Mouse (Mus musculus): Measurements from ENCODE around the gene Cldn4. TPM values are rescaled to one million over a fixed set of nuclear protein-coding genes. Genes with fewer than 3 reads are reported as not detected.
"Not testable (repeated sequence)": the region's sequence is repeated elsewhere in the genome, so short reads cannot be mapped to it uniquely, and the experiment has no call there.

Cldn4 gene
- polyA plus RNA-seq, 1 experiment, result 18.9 TPM

DNA sequence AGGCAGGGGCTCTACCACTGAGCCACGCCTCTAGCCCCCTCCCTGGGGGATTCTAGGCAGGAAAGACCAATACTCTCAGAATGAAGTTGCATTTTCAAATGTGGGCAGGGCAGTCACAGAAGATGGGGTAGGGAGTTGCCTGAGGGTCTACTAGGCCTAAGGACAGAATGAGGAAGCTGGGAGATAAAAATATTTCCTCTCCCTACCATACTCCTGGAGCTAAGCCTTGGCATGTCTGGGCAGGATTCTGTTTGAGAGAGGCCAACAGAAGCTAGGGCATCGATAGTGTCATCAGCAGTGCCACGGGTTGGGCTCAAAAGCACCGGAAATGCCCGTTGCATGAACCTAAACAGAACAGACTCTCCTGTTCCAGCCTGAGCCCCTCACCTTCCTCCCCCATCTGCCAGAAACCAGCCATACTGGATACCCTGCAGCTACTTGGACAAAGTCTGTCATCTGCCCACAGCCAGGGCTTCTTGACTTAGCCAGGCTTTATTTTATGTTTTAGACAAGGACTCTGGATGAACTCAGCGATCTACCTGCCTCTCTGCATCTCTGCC lies 10.0 kb downstream of the Cldn4 start:
- Histone ChIP-seq H3K4me1 (ENCODE audit: control insufficient read depth, insufficient read depth, low read length) (no peaks in the 10 kb centered on the region), H3K4me3 (replicated peaks; ENCODE audit: extremely low read depth, low read depth, low read length) (no peak overlapping the region)
- no peak for TF ChIP-seq CTCF (IDR thresholded peaks at IDR 0.05; ENCODE audit: insufficient read depth, low read length)
- TF ChIP-seq POLR2A (IDR thresholded peaks at IDR 0.05; ENCODE audit: borderline replicate concordance, extremely low read depth, low read depth, low read length), result no peak
- no peak for DNase-seq
- WGBS, result 72% methylated on average over 6 of the region's 6 CpGs

DNA sequence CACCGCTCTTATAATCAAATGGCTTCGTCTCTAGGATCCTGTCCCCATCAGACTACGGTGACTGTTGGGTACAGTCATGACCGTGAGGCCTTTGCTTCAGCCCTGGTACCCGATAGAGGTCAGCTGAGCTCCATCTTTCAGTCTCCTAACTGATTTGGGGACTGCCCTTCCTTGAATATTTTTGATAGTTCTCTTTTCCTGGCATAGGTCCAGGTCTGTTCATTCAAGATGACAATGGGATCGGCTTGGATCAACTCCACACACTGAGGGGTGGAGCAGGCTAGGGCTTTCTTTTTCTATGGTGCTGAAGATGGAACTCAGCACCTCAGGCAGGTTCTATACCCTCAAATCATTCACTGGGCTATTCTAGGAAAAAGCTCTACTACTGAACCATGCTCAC lies 10.7 kb downstream of the Cldn4 start:
- H3K4me3 ChIP-seq (replicated peaks; ENCODE audit: extremely low read depth, low read depth, low read length), result no peak overlapping the region
- WGBS, result 74% methylated on average over 6 of the region's 6 CpGs
- no peak for DNase-seq
- TF ChIP-seq CTCF (IDR thresholded peaks at IDR 0.05; ENCODE audit: insufficient read depth, low read length) (no peak), POLR2A (IDR thresholded peaks at IDR 0.05; ENCODE audit: borderline replicate concordance, extremely low read depth, low read depth, low read length) (no peak)
- no peaks in the 10 kb centered on the region for H3K4me1 ChIP-seq (ENCODE audit: control insufficient read depth, insufficient read depth, low read length)

DNA sequence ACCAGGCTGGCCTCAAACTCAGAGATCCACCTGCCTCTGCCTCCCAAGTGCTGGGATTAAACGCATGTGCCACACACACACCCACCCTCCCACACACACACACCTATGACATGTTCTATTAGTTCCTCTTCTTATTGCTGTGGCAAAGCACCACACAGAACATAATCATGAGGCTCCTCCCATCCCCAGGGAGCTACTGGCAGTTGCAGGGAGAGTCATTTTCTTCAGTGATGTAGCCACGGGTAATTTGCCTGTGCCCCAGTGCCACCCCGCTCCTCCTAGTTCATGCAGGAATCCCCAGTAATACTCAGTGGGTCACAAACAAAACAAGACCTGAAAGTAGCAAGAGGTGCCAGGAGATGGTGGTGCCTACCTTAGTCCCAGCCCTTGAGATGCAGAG lies 12.1 kb downstream of the Cldn4 start:
- WGBS, result 81% methylated on average over 3 of the region's 3 CpGs
- Histone ChIP-seq H3K4me1 (ENCODE audit: control insufficient read depth, insufficient read depth, low read length) (no peaks in the 10 kb centered on the region), H3K4me3 (replicated peaks; ENCODE audit: extremely low read depth, low read depth, low read length) (no peak overlapping the region)
- no peak for TF ChIP-seq CTCF (IDR thresholded peaks at IDR 0.05; ENCODE audit: insufficient read depth, low read length)
- TF ChIP-seq POLR2A (IDR thresholded peaks at IDR 0.05; ENCODE audit: borderline replicate concordance, extremely low read depth, low read depth, low read length), result no peak
- no peak for DNase-seq

DNA sequence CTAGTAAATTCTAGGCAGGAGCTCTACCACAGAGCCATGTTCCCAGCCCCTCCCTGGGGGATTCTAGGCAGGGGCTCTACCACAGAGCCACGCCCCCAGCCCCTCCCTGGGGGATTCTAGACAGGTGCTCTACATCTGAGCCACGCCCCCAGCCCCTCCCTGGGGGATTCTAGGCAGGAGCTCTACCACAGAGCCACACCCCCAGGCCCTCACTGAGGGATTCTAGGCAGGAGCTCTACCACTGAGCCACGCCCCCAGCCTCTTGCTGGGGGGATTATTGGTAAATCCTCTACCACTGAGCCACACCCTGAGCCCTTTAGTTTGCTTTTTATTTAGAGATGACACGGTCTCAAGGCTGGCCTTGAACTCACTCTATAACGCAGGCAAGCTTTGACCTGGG lies 13.0 kb downstream of the Cldn4 start:
- not testable (repeated sequence) for H3K4me3 ChIP-seq (replicated peaks; ENCODE audit: extremely low read depth, low read depth, low read length); DNase-seq; H3K4me1 ChIP-seq (ENCODE audit: control insufficient read depth, insufficient read depth, low read length)
- 92% methylated on average over 5 of the region's 5 CpGs for WGBS

DNA sequence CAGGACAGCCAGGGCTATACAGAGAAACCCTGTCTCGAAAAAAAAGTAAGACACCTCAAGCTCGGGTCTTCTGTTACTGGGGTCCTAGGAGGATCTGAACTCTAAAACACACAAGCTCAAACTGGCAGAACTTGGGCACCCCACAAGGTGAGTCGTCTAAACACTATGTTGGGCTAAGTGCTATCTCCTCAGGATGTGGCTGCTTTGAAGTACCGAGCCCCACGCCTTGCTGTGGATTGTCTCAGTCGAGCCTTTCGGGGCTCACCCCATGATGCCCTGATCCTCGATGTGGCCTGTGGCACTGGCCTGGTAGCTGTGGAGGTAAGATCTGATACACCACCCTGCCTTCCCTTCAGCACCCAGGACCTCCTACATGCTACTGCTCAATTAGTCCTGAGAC lies 13.5 kb downstream of the Cldn4 start:
- WGBS, result 88% methylated on average over 8 of the region's 8 CpGs
- Histone ChIP-seq H3K4me1 (ENCODE audit: control insufficient read depth, insufficient read depth, low read length) (no peaks in the 10 kb centered on the region), H3K4me3 (replicated peaks; ENCODE audit: extremely low read depth, low read depth, low read length) (no peak overlapping the region)
- no peak for TF ChIP-seq POLR2A (IDR thresholded peaks at IDR 0.05; ENCODE audit: borderline replicate concordance, extremely low read depth, low read depth, low read length)
- TF ChIP-seq CTCF (IDR thresholded peaks at IDR 0.05; ENCODE audit: insufficient read depth, low read length), result no peak
- DNase-seq, result no peak

DNA sequence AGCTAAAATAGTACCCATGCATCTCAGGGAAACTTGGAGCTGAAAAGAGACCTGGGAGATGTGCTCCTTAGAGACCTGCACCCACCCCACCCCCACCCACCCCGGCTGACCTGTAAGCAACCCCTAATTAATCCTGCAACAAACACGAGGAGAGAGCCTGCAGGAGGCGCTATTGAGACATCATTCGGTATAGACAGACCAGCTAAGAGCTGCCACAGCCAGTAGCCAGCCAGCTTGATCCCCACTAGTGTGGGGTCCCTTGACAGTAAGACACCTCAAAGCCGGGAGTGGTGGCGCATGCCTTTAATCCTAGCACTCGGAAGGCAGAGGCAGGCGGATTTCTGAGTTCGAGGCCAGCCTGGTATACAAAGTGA lies 13.8 kb downstream of the Cldn4 start:
- no peaks in the 10 kb centered on the region for H3K4me1 ChIP-seq (ENCODE audit: control insufficient read depth, insufficient read depth, low read length)
- 40% methylated on average over 9 of the region's 9 CpGs for WGBS
- H3K4me3 ChIP-seq (replicated peaks; ENCODE audit: extremely low read depth, low read depth, low read length), result peak overlapping the region; percentile 92
- DNase-seq, result peak; percentile 49
- TF ChIP-seq POLR2A (IDR thresholded peaks at IDR 0.05; ENCODE audit: borderline replicate concordance, extremely low read depth, low read depth, low read length), result no peak
- peak; percentile 46 for TF ChIP-seq CTCF (IDR thresholded peaks at IDR 0.05; ENCODE audit: insufficient read depth, low read length)

DNA sequence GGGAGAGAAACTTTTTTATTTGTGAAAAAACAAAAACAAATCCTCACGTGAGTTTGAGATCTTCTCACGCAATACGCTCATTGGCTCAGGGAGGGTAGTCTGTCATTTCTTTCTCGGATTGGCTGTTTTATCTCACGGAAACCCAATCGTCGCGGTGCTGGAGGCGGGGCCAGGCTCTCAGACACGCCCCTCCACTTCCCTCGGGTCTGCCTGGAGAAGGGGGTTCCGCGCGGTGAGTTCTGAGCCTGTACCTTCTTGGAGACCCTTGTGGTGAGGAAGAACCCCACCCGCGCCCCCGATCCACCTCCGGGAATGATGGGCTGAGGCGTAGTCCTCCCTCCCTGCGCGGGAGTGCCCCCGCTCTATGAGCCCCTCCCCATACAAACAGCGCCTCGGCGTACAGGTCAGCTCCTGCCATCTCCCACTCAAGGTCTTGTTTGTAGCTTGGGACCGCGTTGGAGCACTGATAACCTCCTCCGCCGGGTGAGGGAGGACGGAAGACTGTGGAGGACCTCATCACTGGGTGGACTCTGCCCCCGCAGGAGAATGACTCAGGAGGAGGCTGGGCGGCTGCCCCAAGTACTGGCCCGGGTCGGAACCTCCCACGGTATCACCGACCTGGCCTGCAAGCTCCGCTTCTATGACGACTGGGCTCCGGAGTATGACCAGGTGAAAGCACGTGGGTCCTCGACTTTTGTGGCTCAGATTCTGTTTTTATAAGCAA lies 14.4 kb downstream of the Cldn4 start, which contains the start of gene Mettl27:
TSS of gene Mettl27 (plus strand) at position 190 of the 724 bp plus-strand sequence.
- peak; percentile 86 for DNase-seq
- Histone ChIP-seq H3K4me1 (ENCODE audit: control insufficient read depth, insufficient read depth, low read length) (no peaks in the 10 kb centered on the region), H3K4me3 (replicated peaks; ENCODE audit: extremely low read depth, low read depth, low read length) (peak within 1 kb of the TSS; percentile 92)
- under 1% methylated on average over 41 of the region's 41 CpGs for WGBS
- TF ChIP-seq POLR2A (IDR thresholded peaks at IDR 0.05; ENCODE audit: borderline replicate concordance, extremely low read depth, low read depth, low read length) (peak; percentile 59; the same call in 1 of the 2 replicates), CTCF (IDR thresholded peaks at IDR 0.05; ENCODE audit: insufficient read depth, low read length) (no peak)

DNA sequence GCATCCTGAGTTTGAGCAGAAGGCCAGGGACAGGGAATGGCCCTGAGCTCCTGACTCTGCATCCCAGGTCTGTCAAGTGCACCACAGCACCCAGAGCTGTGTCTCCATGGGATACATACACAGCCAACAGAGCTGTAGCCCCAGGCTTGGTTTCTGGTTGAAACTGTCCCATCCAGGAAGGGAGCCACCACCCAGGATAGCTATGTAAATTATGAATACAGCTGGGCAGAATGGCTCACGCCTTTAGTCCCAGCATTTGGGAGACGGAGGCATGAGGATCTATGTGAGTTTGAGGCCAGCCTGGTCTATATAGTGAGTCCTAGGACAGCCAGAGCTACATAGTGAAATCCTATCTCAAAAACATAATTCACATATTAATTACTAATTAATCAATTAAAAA lies 16.7 kb downstream of the Cldn4 start:
- TF ChIP-seq CTCF (IDR thresholded peaks at IDR 0.05; ENCODE audit: insufficient read depth, low read length), result no peak
- TF ChIP-seq POLR2A (IDR thresholded peaks at IDR 0.05; ENCODE audit: borderline replicate concordance, extremely low read depth, low read depth, low read length), result no peak
- no peak for DNase-seq
- 85% methylated on average over 2 of the region's 2 CpGs for WGBS
- Histone ChIP-seq H3K4me1 (ENCODE audit: control insufficient read depth, insufficient read depth, low read length) (no peaks in the 10 kb centered on the region), H3K4me3 (replicated peaks; ENCODE audit: extremely low read depth, low read depth, low read length) (no peak overlapping the region)

DNA sequence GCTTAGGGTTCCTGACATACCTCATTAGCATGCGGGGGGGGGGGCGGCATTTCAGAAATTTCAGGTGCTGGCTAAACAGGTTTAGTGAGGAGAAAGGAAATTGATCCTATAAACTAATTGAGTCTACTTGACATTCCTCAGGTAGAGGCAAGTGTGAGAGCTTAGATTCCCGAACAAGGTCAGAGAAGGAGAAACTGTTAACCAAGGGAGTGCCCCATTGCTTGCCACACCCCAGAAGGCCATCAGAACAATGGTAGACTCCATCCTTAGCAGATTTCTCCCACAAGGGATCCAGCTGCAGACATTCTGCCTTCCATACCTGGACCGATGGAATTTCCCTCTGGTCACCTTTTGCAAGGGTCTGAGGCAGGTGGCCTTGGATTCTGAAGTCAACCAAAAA lies 20.0 kb downstream of the Cldn4 start:
- no peak for DNase-seq
- TF ChIP-seq POLR2A (IDR thresholded peaks at IDR 0.05; ENCODE audit: borderline replicate concordance, extremely low read depth, low read depth, low read length), result no peak
- no peak for TF ChIP-seq CTCF (IDR thresholded peaks at IDR 0.05; ENCODE audit: insufficient read depth, low read length)
- no peak overlapping the region for H3K4me3 ChIP-seq (replicated peaks; ENCODE audit: extremely low read depth, low read depth, low read length)
- WGBS, result 68% methylated on average over 4 of the region's 4 CpGs
- no peaks in the 10 kb centered on the region for H3K4me1 ChIP-seq (ENCODE audit: control insufficient read depth, insufficient read depth, low read length)

DNA sequence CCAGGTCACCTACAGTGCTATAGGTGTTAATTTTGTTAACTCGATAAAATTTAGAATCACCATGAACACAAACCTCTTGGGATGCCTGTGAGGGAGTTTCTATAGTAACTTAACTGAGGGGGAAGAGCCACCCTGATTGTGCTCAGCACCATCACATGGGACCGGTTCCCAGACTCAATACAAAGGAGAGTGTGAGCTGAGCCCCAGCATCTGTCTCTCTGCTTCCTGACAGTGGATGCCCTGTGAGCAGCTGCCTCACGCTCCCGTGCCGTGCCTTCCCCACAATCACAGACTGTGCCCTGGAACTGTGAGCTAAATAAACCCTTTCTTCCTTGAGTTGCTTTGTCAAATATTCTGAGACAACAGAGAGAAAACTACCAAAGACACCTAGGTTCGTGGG lies 23.6 kb downstream of the Cldn4 start:
- no peaks in the 10 kb centered on the region for H3K4me1 ChIP-seq (ENCODE audit: control insufficient read depth, insufficient read depth, low read length)
- TF ChIP-seq POLR2A (IDR thresholded peaks at IDR 0.05; ENCODE audit: borderline replicate concordance, extremely low read depth, low read depth, low read length) (no peak), CTCF (IDR thresholded peaks at IDR 0.05; ENCODE audit: insufficient read depth, low read length) (no peak)
- no peak for DNase-seq
- WGBS, result 47% methylated on average over 6 of the region's 6 CpGs
- no peak overlapping the region for H3K4me3 ChIP-seq (replicated peaks; ENCODE audit: extremely low read depth, low read depth, low read length)
